Mouse (Mus musculus) hematopoietic stem cell, adult 5-6 weeks (primary cell): ENCODE data around the gene Dlg3. TPM values are rescaled to one million over a fixed set of nuclear protein-coding genes. Genes with fewer than 3 reads are reported as not detected.
A peak's percentile ranks its signal among the peaks of the same experiment; 100 is the strongest.

Source experiments
- ATAC-seq, 2 experiments: fragments of 125-278 bp in 1 of 2; replicated peaks in 1 of 2; 2 replicates each; pipeline ENCODE4 v1.8.0; 2016 to 2017; ENCODE audit warnings: inconsistent platforms in 2 of 2, mild to moderate bottlenecking in 2 of 2, moderate number of reproducible peaks in 2 of 2, low read depth in 1 of 2, moderate TSS enrichment in 1 of 2; ENCODE audit not compliant: low FRiP score in 2 of 2, poor library complexity in 2 of 2, severe bottlenecking in 2 of 2, insufficient read depth in 1 of 2, low TSS enrichment in 1 of 2
- total RNA-seq: library from RNA; stranded (forward); fragments of 172-1452, 232-1000 nt; gene quantifications from 2 replicates; pipeline ENCODE4 v1.2.3, GENCODE M21; 2017

The Dlg3 gene
- total RNA-seq, result 18.3 and 20.8 TPM in 2 replicates

GRCm38 (mm10) chrX:100767181-100767884 lies at the start of gene Dlg3:
TSS of gene Dlg3 (plus strand) at chrX:100767722.
- ATAC-seq, result peak; percentile 36 to 67; a peak in 3 of 4 replicates

GRCm38 (mm10) chrX:100728947-100729346 lies 38.6 kb upstream of the Dlg3 start:
- no peak for ATAC-seq

GRCm38 (mm10) chrX:100729665-100730188 lies 37.8 kb upstream of the Dlg3 start, which contains the start of gene Gdpd2:
TSS of gene Gdpd2 (plus strand) at chrX:100729873.
- ATAC-seq, result peak; percentile 17 to 66

- ATAC-seq, result no peak
These were observed 37.3 kb upstream of the Dlg3 start for GRCm38 (mm10) chrX:100730266-100730665.

GRCm38 (mm10) chrX:100734359-100734758 lies 33.2 kb upstream of the Dlg3 start:
- ATAC-seq, result no peak

GRCm38 (mm10) chrX:100738918-100739317 lies 28.6 kb upstream of the Dlg3 start:
- peak; percentile 54 to 57; a peak in 3 of 4 replicates for ATAC-seq

GRCm38 (mm10) chrX:100739443-100739842 lies 28.1 kb upstream of the Dlg3 start:
- no peak for ATAC-seq

GRCm38 (mm10) chrX:100740785-100741184 lies 26.7 kb upstream of the Dlg3 start:
- ATAC-seq, result peak; percentile 70 to 75

GRCm38 (mm10) chrX:100741940-100742339 lies 25.6 kb upstream of the Dlg3 start:
- no peak; a peak in 1 of 4 replicates for ATAC-seq

GRCm38 (mm10) chrX:100765855-100766254 lies 1.7 kb upstream of the Dlg3 start:
- ATAC-seq, result no peak

- no peak; a peak in 1 of 4 replicates for ATAC-seq
These were observed 534 bp downstream of the Dlg3 start for GRCm38 (mm10) chrX:100767885-100768626.

- ATAC-seq, result no peak
These were observed 1.8 kb downstream of the Dlg3 start for GRCm38 (mm10) chrX:100769281-100769680.

- ATAC-seq, result peak; percentile 60 to 76
These were observed 6.9 kb downstream of the Dlg3 start for GRCm38 (mm10) chrX:100774341-100774811.

- ATAC-seq, result no peak
These were observed 7.9 kb downstream of the Dlg3 start for GRCm38 (mm10) chrX:100775405-100775804.

- ATAC-seq, result 0 out of 4 replicates have a peak, but pooled peaks have one; percentile 41 to 44
These were observed 9.0 kb downstream of the Dlg3 start for GRCm38 (mm10) chrX:100776494-100776893.

GRCm38 (mm10) chrX:100776985-100777654 lies 9.6 kb downstream of the Dlg3 start:
- ATAC-seq, result peak; percentile 68 to 80

- no peak for ATAC-seq
These were observed 10.2 kb downstream of the Dlg3 start for GRCm38 (mm10) chrX:100777655-100778234.
